In genomic region chr8:77979106-77979505, GRCm38 (mm10) we compare ENCODE assay signal across 21 mouse cellular contexts.
DNase-seq lines count a peak whose midpoint lies in the region; ATAC-seq and TF ChIP-seq lines count a peak whose summit lies in the region.
"Had no signal": no experiment of that assay in that cellular context is flagged by ENCODE, and none has a peak within 500 bp of the region (broad histone marks: within the 10 kb centered on the region; RNA-seq: fewer than 3 reads in every experiment).

No protein-coding gene starts in this region.

- H3K4me3 ChIP-seq in lung, embryonic 14.5 days (ENCODE audit: low read depth, low read length) = no peak overlapping the region
- H3K4me3 ChIP-seq in lung, postnatal 0 days (ENCODE audit: low read depth, low read length) = no peak overlapping the region
- no peak overlapping the region for H3K4me3 ChIP-seq in lung, adult 2 months (replicated peaks; ENCODE audit: extremely low read depth, low read depth, low read length)

- H3K36me3 ChIP-seq in lung, embryonic 14.5 days (ENCODE audit: insufficient read depth) = no peaks in the 10 kb centered on the region
- H3K36me3 ChIP-seq in lung, postnatal 0 days (ENCODE audit: insufficient read depth, low read length) = no peaks in the 10 kb centered on the region
- H3K36me3 ChIP-seq: G1E had no signal

- no peak for TF ChIP-seq EP300 in lung, postnatal 0 days (IDR thresholded peaks at IDR 0.05)

- H3K27me3 ChIP-seq in lung, embryonic 14.5 days (ENCODE audit: insufficient read depth, low read length) = no peaks in the 10 kb centered on the region
- H3K27me3 ChIP-seq in lung, postnatal 0 days (replicated peaks; ENCODE audit: insufficient read depth, low read length) = no peaks in the 10 kb centered on the region

- 0 out of 2 replicates have a peak overlapping the region, but pooled peaks have one; percentile 10 for H3K27ac ChIP-seq in lung, embryonic 14.5 days (ENCODE audit: low read depth)
- H3K27ac ChIP-seq in lung, postnatal 0 days (ENCODE audit: low read length) = no peak overlapping the region

- H3K4me2 ChIP-seq in lung, embryonic 14.5 days = no peak overlapping the region
- H3K4me2 ChIP-seq in lung, postnatal 0 days (replicated peaks; ENCODE audit: low read depth, low read length) = no peak overlapping the region

- H3K4me1 ChIP-seq in lung, embryonic 14.5 days (ENCODE audit: insufficient read depth) = peaks cover 11% of the 10 kb centered on the region; the same call in 1 of the 2 replicates
- no peaks in the 10 kb centered on the region for H3K4me1 ChIP-seq in lung, postnatal 0 days (ENCODE audit: insufficient read depth, low read depth, low read length)
- no peaks in the 10 kb centered on the region for H3K4me1 ChIP-seq in lung, adult 2 months (ENCODE audit: control insufficient read depth, insufficient read depth, low read length)

- TF ChIP-seq CTCF in lung, embryonic 14.5 days (IDR thresholded peaks at IDR 0.05; ENCODE audit: low read depth) = no peak
- no peak for TF ChIP-seq CTCF in lung, postnatal 0 days (IDR thresholded peaks at IDR 0.05)
- no peak for TF ChIP-seq CTCF in lung, adult 2 months (IDR thresholded peaks at IDR 0.05; ENCODE audit: insufficient read depth, low read length)

- no peak overlapping the region for H3K9ac ChIP-seq in lung, embryonic 14.5 days
- H3K9ac ChIP-seq in lung, postnatal 0 days (replicated peaks; ENCODE audit: low read depth) = no peak overlapping the region

- H3K9me3 ChIP-seq in lung, embryonic 14.5 days (ENCODE audit: low read depth, low read length) = no peaks in the 10 kb centered on the region
- no peaks in the 10 kb centered on the region for H3K9me3 ChIP-seq in lung, postnatal 0 days (ENCODE audit: low read length)
- H3K9me3 ChIP-seq: G1E had no signal

- no peak for DNase-seq in lung, embryonic 14.5 days
- no peak for DNase-seq in lung, postnatal 4 days
- DNase-seq in lung, postnatal 0 days (ENCODE audit: low spot score) = peak; percentile 71
- no peak for DNase-seq in lung, adult 2 months
- DNase-seq in lung, postnatal 25 days (ENCODE audit: low spot score) = peak; percentile 53
- no peak for DNase-seq in lung, postnatal 10 days
- DNase-seq in lung, postnatal 36 days = peak; percentile 41
- no peak for DNase-seq in lung, postnatal 14 days
- DNase-seq: adrenal gland, adult 2 months; adrenal gland, adult 8-10 months; adrenal gland, postnatal 10 days; adrenal gland, postnatal 14 days; adrenal gland, postnatal 25 days; adrenal gland, postnatal 36 days; B cell, adult 2 months; cerebellum, adult 11 months; cerebellum, adult 11-12 months had no signal

- no peak for TF ChIP-seq POLR2A in lung, adult 2 months (IDR thresholded peaks at IDR 0.05; ENCODE audit: borderline replicate concordance, extremely low read depth, low read depth, low read length)

- no peak for ATAC-seq in lung, embryonic 14.5 days (ENCODE audit: insufficient read depth)
- ATAC-seq in lung, postnatal 0 days = peak; percentile 29; the same call in 1 of the 2 replicates
- ATAC-seq: activated CD4-positive, CD25-positive, alpha-beta regulatory T cell, adult 4 months; CD4-positive, CD25-positive, alpha-beta regulatory T cell, adult 4 months; Patski had no signal

- WGBS in lung, embryonic 14.5 days = 61% methylated on average over 2 of the region's 2 CpGs
- WGBS in lung, postnatal 0 days = 52% methylated on average over 2 of the region's 2 CpGs
- WGBS in lung, adult 2 months = 53% methylated on average over 2 of the region's 2 CpGs

Comparison
In these comparisons a context has a peak if more than half of its experiments do, and no peak if none do; other contexts are left out.
1. DNase-seq: peak in lung, postnatal 0 days (single experiment), lung, postnatal 25 days (single experiment) and lung, postnatal 36 days (single experiment); none in lung, embryonic 14.5 days (single experiment), lung, postnatal 4 days (0 of 2), lung, adult 2 months (single experiment), lung, postnatal 10 days (single experiment) and lung, postnatal 14 days (single experiment).